Mouse (Mus musculus) G1E (cell line): Measurements from ENCODE around the gene Ccser1. TPM values are rescaled to one million over a fixed set of nuclear protein-coding genes. Genes with fewer than 3 reads are reported as not detected.

Source experiments
- ATAC-seq: 2 replicates; pipeline ENCODE4 v1.8.0; 2016; ENCODE audit warnings: mild to moderate bottlenecking; ENCODE audit not compliant: insufficient number of reproducible peaks, poor library complexity, low FRiP score, severe bottlenecking; ENCODE audit errors: extremely low read depth
- DNase-seq: peaks from one replicate; pipeline ENCODE4 v3.0.0; 2012; ENCODE audit warnings: low spot score
- H3K27me3 ChIP-seq: 2 replicates; pipeline ENCODE4 v1.6.1; 2012; ENCODE audit warnings: mild to moderate bottlenecking, low read length, inconsistent platforms; ENCODE audit not compliant: insufficient read depth
- H3K36me3 ChIP-seq: replicated peaks from 2 replicates; pipeline ENCODE3; 2012; ENCODE audit warnings: mild to moderate bottlenecking, inconsistent platforms
- H3K4me1 ChIP-seq: 2 replicates; pipeline ENCODE4 v1.6.1; 2012; ENCODE audit warnings: low read depth, low read length, inconsistent platforms, mixed read lengths; ENCODE audit not compliant: insufficient read depth
- H3K4me3 ChIP-seq: 2 replicates; pipeline ENCODE4 v1.5.1; 2012; ENCODE audit warnings: low read depth, mild to moderate bottlenecking, inconsistent platforms, low read length, moderate library complexity, mixed read lengths
- H3K9me3 ChIP-seq: replicated peaks from 2 replicates; pipeline ENCODE4 v1.6.1; 2012; ENCODE audit warnings: inconsistent platforms
- CTCF ChIP-seq: IDR thresholded peaks from 2 replicates; pipeline ENCODE4 v1.5.1; 2012; ENCODE audit warnings: low read depth, low read length, inconsistent platforms, mixed read lengths
- GATA1 ChIP-seq: IDR thresholded peaks from 2 replicates; pipeline ENCODE4 v1.6.1; 2012; ENCODE audit warnings: borderline replicate concordance, low read length, inconsistent platforms, mixed read lengths
- GATA2 ChIP-seq: IDR thresholded peaks from 2 replicates; pipeline ENCODE4 v1.6.1; 2012; ENCODE audit warnings: low read depth, low read length, inconsistent platforms, borderline replicate concordance
- POLR2AphosphoS5 ChIP-seq: IDR thresholded peaks from 2 replicates; pipeline ENCODE4 v1.6.1; 2012; ENCODE audit warnings: low read depth, low read length, inconsistent platforms; ENCODE audit not compliant: insufficient replicate concordance
- TAL1 ChIP-seq: conservative IDR thresholded peaks from 2 replicates; pipeline ENCODE4 v1.6.1; 2012; ENCODE audit warnings: low read depth, low read length, inconsistent platforms, mixed read lengths
- polyA plus RNA-seq: library from polyadenylated mRNA; stranded (reverse); fragments of >175 nt; gene quantifications from 2 replicates; pipeline ENCODE4 v1.2.3, GENCODE M21; 2012
- total RNA-seq, 2 experiments: library from RNA; stranded (forward) in 1 of 2; stranded (reverse) in 1 of 2; fragments of 200-1000 nt in 1 of 2; fragments of >200 nt in 1 of 2; fragmentation: Nextera tagmentation in 1 of 2; gene quantifications; 2 replicates each; pipeline ENCODE4 v1.2.3; 2014 to 2017

Gene Ccser1
- total and polyA plus RNA-seq, 3 experiments: 0.11 TPM; not detected in 2

DNA sequence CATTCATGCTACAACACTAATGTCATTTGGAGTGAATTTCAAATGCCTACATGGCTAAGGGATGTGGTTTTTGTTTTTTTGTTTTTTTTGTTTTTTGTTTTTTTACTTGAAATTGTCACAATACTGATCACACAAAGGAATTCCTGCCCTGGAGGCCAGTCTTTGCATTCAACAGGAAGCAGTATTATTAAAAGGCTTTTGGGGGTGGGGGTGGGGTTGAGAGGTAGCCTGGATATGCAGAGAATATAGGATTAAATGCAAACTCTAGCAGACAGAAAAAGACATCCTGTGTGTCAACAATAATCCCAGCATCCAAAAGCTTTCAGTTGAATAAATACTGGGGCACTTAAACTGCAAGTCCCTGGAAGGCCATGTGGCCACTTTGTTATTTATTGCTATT lies 24.4 kb upstream of the Ccser1 start:
- Histone ChIP-seq H3K27me3 (peaks cover 4% of the 10 kb centered on the region; the same call in 1 of the 2 replicates), H3K4me3 (no peak overlapping the region), H3K36me3 (no peaks in the 10 kb centered on the region), H3K9me3 (no peaks in the 10 kb centered on the region), H3K4me1 (no peaks in the 10 kb centered on the region)
- no peak for TF ChIP-seq POLR2AphosphoS5
- no peak for TF ChIP-seq GATA1
- no peak for TF ChIP-seq GATA2
- no peak for TF ChIP-seq CTCF
- no peak for TF ChIP-seq TAL1
- ATAC-seq (no peak), DNase-seq (no peak)

DNA sequence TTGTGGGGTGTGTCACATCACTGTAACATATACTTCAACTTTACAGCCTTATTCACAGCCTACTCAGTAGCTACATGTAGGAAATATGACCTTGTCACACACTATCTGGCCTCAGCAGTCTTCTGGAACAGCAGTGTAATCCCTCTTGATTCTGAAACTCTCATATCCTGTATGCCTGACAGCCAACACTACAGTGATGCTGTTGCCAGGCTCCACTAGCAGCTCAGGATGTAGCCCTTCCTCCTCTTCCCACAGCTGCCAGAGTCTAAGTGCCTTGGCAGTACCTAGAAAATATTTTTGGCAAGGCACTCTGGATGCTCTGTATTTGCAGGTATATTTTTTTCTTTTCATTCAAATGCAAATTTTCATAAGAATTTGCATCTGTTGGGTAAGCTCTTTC lies 18.0 kb upstream of the Ccser1 start:
- Histone ChIP-seq H3K4me3 (no peak overlapping the region), H3K36me3 (no peaks in the 10 kb centered on the region), H3K4me1 (no peaks in the 10 kb centered on the region), H3K9me3 (no peaks in the 10 kb centered on the region), H3K27me3 (no peaks in the 10 kb centered on the region)
- ATAC-seq: no peak
- no peak for DNase-seq
- TF ChIP-seq TAL1 (no peak), POLR2AphosphoS5 (no peak), GATA2 (no peak)

DNA sequence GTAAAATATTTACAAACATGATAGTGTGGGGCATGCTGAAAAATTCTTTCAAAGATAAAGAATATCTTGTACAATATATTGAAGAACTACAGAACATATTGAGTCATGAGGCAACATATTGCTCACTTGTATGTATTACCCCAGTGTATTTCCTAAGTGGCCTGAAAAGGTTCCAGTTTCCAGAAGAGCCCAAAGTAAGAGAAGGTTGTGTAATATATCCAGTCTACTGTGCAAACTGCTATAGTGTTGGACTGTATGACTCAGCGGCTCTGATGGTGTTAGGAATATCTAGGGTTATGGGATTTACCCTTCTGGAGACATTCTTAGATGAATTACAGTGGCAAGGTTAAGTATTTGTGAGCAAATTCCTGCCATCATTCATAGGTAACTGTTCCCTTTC lies 13.2 kb upstream of the Ccser1 start:
- no peak for ATAC-seq
- Histone ChIP-seq H3K27me3 (no peaks in the 10 kb centered on the region), H3K9me3 (no peaks in the 10 kb centered on the region), H3K36me3 (no peaks in the 10 kb centered on the region), H3K4me3 (no peak overlapping the region), H3K4me1 (no peaks in the 10 kb centered on the region)
- DNase-seq: no peak
- TF ChIP-seq POLR2AphosphoS5: no peak
- TF ChIP-seq GATA2: no peak
- no peak for TF ChIP-seq TAL1
- no peak for TF ChIP-seq CTCF
- no peak for TF ChIP-seq GATA1

DNA sequence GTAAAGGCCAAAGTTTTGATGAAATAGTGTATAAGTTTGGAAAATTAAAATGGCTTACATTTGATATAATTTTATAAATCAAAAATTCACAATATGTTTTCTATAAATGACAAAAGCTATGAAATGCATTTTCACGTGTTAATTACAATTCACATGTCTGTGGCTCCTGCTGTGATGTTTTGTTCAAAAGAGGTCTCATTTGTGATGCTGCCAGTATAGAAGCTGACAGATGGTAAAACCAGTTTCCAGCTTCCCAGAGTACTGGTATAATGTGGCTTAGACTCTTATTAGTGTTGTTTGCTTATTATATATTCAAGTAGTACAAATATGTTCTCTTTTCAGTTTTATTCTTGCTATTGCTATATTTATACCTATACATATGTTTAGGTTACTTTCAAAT lies 4.0 kb upstream of the Ccser1 start:
- TF ChIP-seq CTCF (no peak), TAL1 (no peak), POLR2AphosphoS5 (no peak), GATA2 (no peak), GATA1 (no peak)
- H3K36me3 ChIP-seq: no peaks in the 10 kb centered on the region
- H3K27me3 ChIP-seq: no peaks in the 10 kb centered on the region; the same call in 1 of the 2 replicates
- DNase-seq (no peak), ATAC-seq (no peak)
- H3K4me3 ChIP-seq: no peak overlapping the region
- H3K9me3 ChIP-seq: peaks cover 14% of the 10 kb centered on the region
- no peaks in the 10 kb centered on the region for H3K4me1 ChIP-seq

DNA sequence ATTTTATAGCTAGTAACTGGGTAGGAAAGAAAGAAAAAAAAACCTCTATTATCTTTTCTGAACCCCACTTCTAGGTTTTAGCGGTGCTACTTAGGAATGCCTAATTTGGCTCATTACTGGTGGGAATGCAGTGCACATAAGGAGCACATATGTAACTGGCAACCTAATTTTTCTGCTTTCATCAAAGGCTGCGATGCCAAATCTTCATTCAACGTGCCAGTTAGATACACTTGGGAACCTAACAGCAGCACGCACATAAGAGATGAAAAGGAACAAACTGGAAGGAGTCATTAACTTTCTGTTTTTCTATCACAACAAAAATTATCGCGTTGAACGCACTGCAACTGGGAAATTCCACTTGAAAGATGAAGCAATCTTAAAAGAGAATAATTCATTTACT lies 2.6 kb upstream of the Ccser1 start:
- DNase-seq (no peak), ATAC-seq (no peak)
- no peak overlapping the region for H3K4me3 ChIP-seq
- H3K9me3 ChIP-seq: peaks cover 14% of the 10 kb centered on the region
- H3K36me3 ChIP-seq: no peaks in the 10 kb centered on the region
- TF ChIP-seq CTCF (no peak), GATA2 (no peak), POLR2AphosphoS5 (no peak), GATA1 (no peak), TAL1 (no peak)
- no peaks in the 10 kb centered on the region; the same call in 1 of the 2 replicates for H3K27me3 ChIP-seq
- H3K4me1 ChIP-seq: no peaks in the 10 kb centered on the region

DNA sequence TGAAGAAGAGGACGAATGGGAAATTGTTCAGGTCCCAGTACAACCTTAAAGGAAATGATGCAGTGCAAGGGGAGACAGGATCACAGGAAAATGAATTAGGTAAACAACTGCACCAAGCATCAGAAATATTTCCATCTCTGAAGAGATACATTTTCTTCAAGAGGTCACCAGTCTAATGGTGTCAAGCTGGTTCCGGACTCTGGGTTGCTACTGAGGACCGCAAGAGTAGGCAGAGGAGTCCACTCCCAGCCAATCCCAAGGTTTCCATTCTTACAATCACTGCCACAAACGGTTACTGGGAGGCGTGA lies 529 bp upstream of the Ccser1 start:
- H3K27me3 ChIP-seq: no peaks in the 10 kb centered on the region; the same call in 1 of the 2 replicates
- ATAC-seq (no peak), DNase-seq (no peak)
- no peaks in the 10 kb centered on the region for H3K36me3 ChIP-seq
- peaks cover 14% of the 10 kb centered on the region for H3K9me3 ChIP-seq
- 0 out of 2 replicates have a peak, but pooled peaks cover 5% of the 10 kb centered on the region for H3K4me1 ChIP-seq
- no peak for TF ChIP-seq GATA2
- TF ChIP-seq GATA1: no peak
- TF ChIP-seq POLR2AphosphoS5: no peak
- no peak overlapping the region for H3K4me3 ChIP-seq

DNA sequence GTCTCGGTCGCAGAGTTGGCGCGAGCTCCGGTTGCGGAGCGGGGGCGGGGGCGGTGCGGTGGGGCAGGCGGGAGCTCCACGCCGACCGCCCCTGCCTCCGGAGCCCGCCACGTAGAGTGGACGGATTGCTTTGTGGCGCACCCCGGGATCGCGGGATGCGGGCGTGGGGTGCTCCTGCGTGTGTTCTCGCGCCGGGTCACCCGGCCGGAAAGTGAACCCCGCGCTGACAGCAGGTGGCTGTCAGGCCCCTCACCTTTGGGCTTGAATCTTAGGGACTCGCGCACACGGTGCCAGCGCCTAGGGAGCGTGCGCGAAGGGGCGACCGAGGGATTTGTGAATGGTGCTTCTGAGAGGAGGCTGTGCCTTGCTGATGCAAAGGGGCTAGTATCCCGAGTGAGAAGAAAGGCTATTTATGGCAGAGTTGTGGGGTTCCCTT lies 650 bp downstream of the Ccser1 start:
- no peak for TF ChIP-seq POLR2AphosphoS5
- no peak for TF ChIP-seq CTCF
- ATAC-seq (no peak), DNase-seq (no peak)
- no peak overlapping the region; the same call in 1 of the 2 replicates for H3K4me3 ChIP-seq
- 0 out of 2 replicates have a peak, but pooled peaks cover 8% of the 10 kb centered on the region for H3K4me1 ChIP-seq
- no peaks in the 10 kb centered on the region; the same call in 1 of the 2 replicates for H3K27me3 ChIP-seq
- no peaks in the 10 kb centered on the region for H3K36me3 ChIP-seq
- peaks cover 14% of the 10 kb centered on the region for H3K9me3 ChIP-seq
